Mouse (Mus musculus) brain, embryonic 14.5 days (tissue): Measurements from ENCODE around the gene Rnf6.

Experiments used
- CTCF ChIP-seq: fragments of 200-500 bp; IDR thresholded peaks from 2 replicates; pipeline ENCODE4 v1.5.1; 2012; ENCODE audit warnings: inconsistent platforms, mild to moderate bottlenecking, moderate library complexity, borderline replicate concordance; ENCODE audit not compliant: insufficient read depth, insufficient read length; ENCODE audit errors: extremely low read depth
- POLR2A ChIP-seq: fragments of 200-500 bp; IDR thresholded peaks from 2 replicates; pipeline ENCODE4 v1.6.1; 2012; ENCODE audit warnings: mild to moderate bottlenecking, inconsistent platforms, borderline replicate concordance; ENCODE audit not compliant: poor library complexity, insufficient read depth, insufficient read length, severe bottlenecking; ENCODE audit errors: extremely low read depth

DNA sequence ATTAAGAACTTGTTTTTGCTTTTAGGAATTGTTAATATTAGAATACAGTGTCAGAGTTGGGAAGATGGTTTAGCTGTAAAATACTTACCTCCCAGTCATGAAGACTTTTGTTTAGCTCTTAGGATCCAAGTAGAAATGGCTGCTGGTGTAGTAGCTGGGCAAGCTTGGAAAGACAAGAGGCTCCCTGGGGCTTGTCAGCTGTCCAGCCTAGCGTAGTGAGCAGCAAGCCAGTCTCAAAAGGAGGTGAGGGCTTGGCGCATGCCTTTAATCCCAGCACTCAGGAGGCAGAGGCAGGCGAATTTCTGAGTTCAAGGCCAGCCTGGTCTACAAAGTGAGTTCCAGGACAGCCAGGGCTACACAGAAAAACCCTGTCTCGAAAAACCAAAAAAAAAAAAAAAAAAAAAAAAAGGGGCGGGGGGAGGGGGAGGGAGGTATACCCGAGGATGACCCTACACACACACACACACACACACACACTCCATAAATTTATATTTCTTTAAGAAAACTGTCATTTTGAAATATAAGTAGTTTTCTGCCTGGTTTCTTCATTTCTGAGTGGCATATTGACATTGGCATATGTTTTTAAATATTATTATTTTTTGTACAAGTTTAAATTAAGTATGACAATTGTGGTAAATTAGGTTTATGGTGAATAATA is 44.7 kb upstream of the Rnf6 start:
- no peak for TF ChIP-seq CTCF
- no peak for TF ChIP-seq POLR2A
